Mouse (Mus musculus) adrenal gland, postnatal 14 days (tissue): ENCODE measurements at regions not wholly inside any gene's neighbourhood (a gene's known extent, or its start where the extent isn't known, plus 50 kb on each side); places are given as distances from the start of the nearest gene placed in this dataset.

Experiments
- DNase-seq: peaks from one replicate; pipeline ENCODE4 v3.0.0; 2021; ENCODE audit warnings: mixed read lengths

DNA sequence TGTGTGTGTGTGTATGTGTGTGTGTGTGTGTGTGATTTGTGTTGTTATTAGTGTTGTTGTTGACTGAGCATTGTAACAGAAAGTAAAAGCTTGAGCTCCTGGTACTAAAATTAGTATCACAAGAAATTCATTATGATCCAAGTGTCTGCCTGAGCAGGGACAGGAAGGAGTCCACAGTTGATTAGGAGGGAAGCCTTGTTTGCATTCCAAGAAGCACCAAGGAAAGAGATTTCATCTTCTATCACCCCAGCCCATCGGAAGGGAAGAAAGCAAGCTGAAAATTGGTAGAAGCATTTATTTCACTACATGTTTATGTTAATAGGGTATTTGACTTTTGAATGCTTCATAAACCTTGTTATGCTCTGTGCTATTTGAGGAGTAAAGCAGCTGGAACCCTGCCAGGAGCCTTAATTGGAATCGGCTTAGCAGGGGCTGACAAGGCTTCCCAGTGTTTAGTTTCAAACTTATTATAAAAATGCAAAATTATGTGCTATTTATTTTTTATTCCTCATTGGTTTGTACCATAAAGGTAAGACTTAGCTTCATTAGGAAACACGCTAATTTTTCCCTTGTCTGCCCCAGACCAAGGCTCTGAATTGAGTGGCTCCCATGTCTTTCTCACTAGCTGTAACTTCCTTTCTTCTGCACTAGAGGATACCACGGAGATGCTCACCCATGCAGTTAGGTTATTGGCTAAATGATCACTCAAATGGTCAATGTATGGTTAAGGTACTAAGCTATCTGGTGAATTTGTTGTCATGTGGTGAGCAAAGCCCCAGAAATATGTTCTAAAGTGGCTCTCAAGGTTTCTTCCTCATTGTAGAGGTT lies 318.6 kb downstream of the Serpinb8 start:
- no peak for DNase-seq

- no peak for DNase-seq
Observed at GRCm38 (mm10) chr1:107914671-107915590, 325.1 kb downstream of the Serpinb8 start.

GRCm38 (mm10) chr1:107917037-107917436 lies 327.2 kb downstream of the Serpinb8 start:
- no peak for DNase-seq

GRCm38 (mm10) chr1:107941601-107942270 lies 351.9 kb downstream of the Serpinb8 start:
- no peak for DNase-seq

- no peak for DNase-seq
Observed at GRCm38 (mm10) chr1:107946204-107946939, 356.6 kb downstream of the Serpinb8 start.

GRCm38 (mm10) chr1:107950396-107950795 lies 360.6 kb downstream of the Serpinb8 start:
- DNase-seq, result no peak

- no peak for DNase-seq
Observed at GRCm38 (mm10) chr1:107961009-107961408, 371.2 kb downstream of the Serpinb8 start.

DNA sequence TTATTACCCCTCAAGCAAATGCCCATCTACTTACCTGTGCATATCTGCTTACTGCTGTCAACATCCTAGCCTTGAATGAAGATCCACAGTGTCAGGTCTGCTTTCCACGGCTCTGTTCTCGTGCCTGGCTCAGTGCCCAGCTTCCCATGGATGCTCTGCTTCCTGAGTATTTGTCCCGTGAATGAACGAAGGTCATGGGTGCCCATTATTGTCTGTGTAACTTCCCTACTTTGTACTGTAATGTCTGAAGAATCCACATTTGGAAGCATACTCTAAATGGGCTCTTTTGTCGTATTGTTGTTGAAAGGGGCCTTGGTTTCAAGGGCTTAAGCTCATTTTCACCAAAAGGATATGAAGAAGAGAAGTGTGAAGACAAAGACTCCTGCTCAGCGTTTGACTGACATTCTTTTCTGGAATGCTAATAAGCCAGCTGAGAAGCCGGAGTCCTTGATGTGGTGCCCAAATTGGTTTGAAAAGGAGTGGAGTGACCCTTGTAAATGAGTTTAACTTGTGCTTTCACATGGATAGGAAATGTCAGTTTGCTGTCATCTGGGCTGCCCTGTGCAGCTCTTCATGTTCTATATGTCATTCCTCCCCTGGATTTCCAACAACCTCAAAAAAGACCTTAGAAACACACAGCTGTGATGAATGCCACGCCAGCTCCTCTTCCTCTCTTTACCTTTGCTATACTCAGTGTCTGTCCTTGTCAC lies 386.0 kb downstream of the Serpinb8 start:
- no peak for DNase-seq

GRCm38 (mm10) chr1:107977686-107978085 lies 387.9 kb downstream of the Serpinb8 start:
- peak; percentile 32 for DNase-seq

DNA sequence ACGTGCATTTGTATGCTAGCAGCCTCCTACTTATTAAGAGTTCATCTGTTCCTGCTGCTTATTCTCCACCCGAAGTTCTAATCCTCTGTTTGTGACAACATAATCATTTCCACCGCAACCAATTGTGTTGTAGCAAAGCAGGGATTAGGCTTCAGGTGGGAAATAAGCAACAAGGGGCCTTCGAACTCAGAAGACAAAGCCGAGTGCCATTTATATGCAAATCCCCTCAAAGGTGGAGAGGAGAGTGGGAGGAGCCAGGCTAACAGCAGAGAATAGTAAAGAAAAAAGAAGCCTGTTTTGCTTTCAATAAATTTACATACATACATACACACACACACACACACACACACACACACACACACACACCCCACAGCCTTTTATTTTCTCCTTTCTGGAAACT lies 388.6 kb downstream of the Serpinb8 start:
- DNase-seq, result no peak

DNA sequence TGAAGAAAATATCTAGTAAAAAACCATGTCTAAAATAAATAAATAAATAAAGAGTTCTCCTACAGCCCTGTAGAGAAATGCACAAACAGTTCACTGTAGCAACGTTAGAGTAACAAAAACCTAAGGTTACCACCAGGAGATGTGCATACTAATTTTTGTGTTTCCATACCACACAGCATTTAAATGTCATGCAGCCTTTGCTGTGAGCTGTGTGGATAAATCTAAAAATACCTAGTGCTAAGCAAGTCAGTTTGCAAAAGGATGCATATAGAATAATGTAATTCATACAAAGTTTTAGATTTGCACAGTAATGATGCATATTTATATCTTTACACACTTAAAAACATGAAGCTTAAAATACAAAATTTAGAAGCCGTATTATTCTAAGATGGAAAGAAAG lies 395.8 kb downstream of the Serpinb8 start:
- DNase-seq, result no peak

GRCm38 (mm10) chr1:107988076-107988475 lies 398.3 kb downstream of the Serpinb8 start:
- DNase-seq, result no peak

- no peak for DNase-seq
Observed at GRCm38 (mm10) chr1:107993013-107993412, 403.2 kb downstream of the Serpinb8 start.

GRCm38 (mm10) chr1:108023721-108024353 lies 434.0 kb downstream of the Serpinb8 start:
- no peak for DNase-seq

GRCm38 (mm10) chr1:108024705-108025104 lies 434.9 kb downstream of the Serpinb8 start:
- DNase-seq, result no peak

DNA sequence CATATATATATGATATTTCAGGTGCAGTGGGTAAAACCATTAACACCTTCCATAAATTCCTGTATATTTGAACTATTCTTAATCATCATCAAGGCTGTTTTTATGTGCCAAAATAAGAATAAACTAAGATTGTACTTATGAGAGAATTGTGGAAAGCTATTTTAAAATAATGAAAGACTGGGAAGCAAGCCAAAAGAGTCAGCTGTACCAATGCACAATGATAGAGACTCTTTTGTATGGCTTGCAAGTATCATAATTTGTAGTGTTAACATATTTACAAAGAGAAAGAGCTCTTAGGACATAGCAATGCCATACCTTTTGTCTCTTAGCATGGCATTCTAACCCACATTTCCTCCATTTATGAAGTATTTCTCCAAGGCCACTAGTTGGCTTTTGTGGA lies 436.7 kb downstream of the Serpinb8 start:
- DNase-seq, result no peak

DNA sequence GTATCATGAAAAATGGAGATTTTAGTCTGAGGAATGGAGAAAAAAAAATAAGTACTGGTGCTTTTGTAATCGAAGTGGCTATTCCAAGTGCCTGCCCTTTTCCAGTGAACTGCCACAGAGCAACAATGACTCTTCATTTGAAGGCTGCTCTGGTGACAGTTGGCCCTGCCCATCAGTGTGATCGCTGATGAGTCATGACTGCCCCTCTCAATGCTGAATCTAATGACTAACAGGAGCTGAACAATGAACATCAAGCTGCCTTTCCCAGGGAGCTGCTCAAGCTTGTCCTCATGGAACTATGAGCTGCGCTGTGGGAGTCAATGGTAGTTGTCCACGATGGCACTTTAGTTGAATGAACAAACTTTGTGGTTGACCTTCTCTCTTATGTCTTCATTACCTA lies 456.4 kb downstream of the Serpinb8 start:
- DNase-seq, result peak; percentile 59

GRCm38 (mm10) chr1:108046857-108047714 lies 457.3 kb downstream of the Serpinb8 start:
- DNase-seq, result no peak

GRCm38 (mm10) chr1:108094622-108095021 lies 504.8 kb downstream of the Serpinb8 start:
- no peak for DNase-seq

DNA sequence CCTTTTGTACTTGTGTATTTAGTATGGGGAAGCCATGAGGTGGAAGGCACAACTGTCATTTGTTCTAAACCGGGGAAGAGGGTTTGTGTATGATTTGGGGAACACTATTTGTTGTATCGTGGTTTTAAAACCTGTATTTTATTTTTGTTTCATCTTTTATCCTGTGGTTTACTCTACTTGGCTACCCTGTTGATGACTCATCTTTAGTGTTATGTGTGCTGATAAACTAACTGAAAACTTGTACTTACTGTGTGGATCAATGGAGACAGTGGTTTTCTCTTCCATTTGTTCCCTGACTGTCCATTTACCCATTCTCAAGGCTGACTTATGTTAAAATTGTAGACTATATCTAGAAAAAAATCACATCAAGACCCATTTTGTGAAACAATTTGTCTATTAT lies 512.8 kb downstream of the Serpinb8 start:
- no peak for DNase-seq
